Mouse (Mus musculus) limb, embryonic 12.5 days (tissue): ENCODE measurements at regions not wholly inside any gene's neighbourhood (a gene's known extent, or its start where the extent isn't known, plus 50 kb on each side); places are given as distances from the start of the nearest gene placed in this dataset. TPM values are rescaled to one million over a fixed set of nuclear protein-coding genes. Genes with fewer than 3 reads are reported as not detected.

Experiments
- ATAC-seq: fragments of 200-750 bp; cut with Nextera tagmentation; 2 replicates; pipeline ENCODE4 v1.8.0; 2017; ENCODE audit warnings: low read depth, moderate TSS enrichment; ENCODE audit not compliant: insufficient number of reproducible peaks, insufficient read depth, low FRiP score, low TSS enrichment
- H3K27ac ChIP-seq: fragments of 300-500 bp; sonication (generic); 2 replicates; pipeline ENCODE4 v1.5.1; 2016; ENCODE audit warnings: mild to moderate bottlenecking, moderate library complexity
- H3K27me3 ChIP-seq: fragments of 300-500 bp; sonication (generic); 2 replicates; pipeline ENCODE4 v1.6.1; 2016; ENCODE audit warnings: mild to moderate bottlenecking, moderate library complexity
- H3K36me3 ChIP-seq: fragments of 300-500 bp; sonication (generic); 2 replicates; pipeline ENCODE4 v1.6.1; 2016; ENCODE audit warnings: mild to moderate bottlenecking, moderate library complexity
- H3K4me1 ChIP-seq: fragments of 300-500 bp; sonication (generic); replicated peaks from 2 replicates; pipeline ENCODE4 v1.6.1; 2016
- H3K4me2 ChIP-seq: fragments of 300-500 bp; sonication (generic); 2 replicates; pipeline ENCODE4 v1.6.1; 2016; ENCODE audit warnings: mild to moderate bottlenecking, moderate library complexity
- H3K4me3 ChIP-seq: fragments of 300-500 bp; sonication (generic); replicated peaks from 2 replicates; pipeline ENCODE4 v1.5.1; 2016; ENCODE audit warnings: mild to moderate bottlenecking
- H3K9ac ChIP-seq: fragments of 300-500 bp; sonication (generic); replicated peaks from 2 replicates; pipeline ENCODE4 v1.6.1; 2016; ENCODE audit warnings: mild to moderate bottlenecking, moderate library complexity
- H3K9me3 ChIP-seq: fragments of 300-500 bp; sonication (generic); 2 replicates; pipeline ENCODE4 v1.6.1; 2016; ENCODE audit warnings: mild to moderate bottlenecking, moderate library complexity
- WGBS: fragments of 180-500 bp; shearing (Covaris S2); methylation state at CpG from one replicate; pipeline ENCODE4 v1.1.7; 2016; 5-methylcytosine and 5-hydroxymethylcytosine counted together
- microRNA-seq: library from miRNA; unstranded; fragments of <30 nt; microRNA quantifications from one replicate; pipeline ENCODE4, GENCODE M21; 2017

GRCm38 (mm10) chr12:35231414-35232321 lies 184.7 kb downstream of the Snx13 start:
- H3K4me3 ChIP-seq, result no peak overlapping the region
- H3K9me3 ChIP-seq, result no peaks in the 10 kb centered on the region
- no peaks in the 10 kb centered on the region for H3K36me3 ChIP-seq
- ATAC-seq, result no peak
- no peak overlapping the region for H3K27ac ChIP-seq
- no peak overlapping the region for H3K4me2 ChIP-seq
- no peaks in the 10 kb centered on the region for H3K27me3 ChIP-seq
- H3K4me1 ChIP-seq, result no peaks in the 10 kb centered on the region; the same call in 1 of the 2 replicates
- no peak overlapping the region for H3K9ac ChIP-seq

DNA sequence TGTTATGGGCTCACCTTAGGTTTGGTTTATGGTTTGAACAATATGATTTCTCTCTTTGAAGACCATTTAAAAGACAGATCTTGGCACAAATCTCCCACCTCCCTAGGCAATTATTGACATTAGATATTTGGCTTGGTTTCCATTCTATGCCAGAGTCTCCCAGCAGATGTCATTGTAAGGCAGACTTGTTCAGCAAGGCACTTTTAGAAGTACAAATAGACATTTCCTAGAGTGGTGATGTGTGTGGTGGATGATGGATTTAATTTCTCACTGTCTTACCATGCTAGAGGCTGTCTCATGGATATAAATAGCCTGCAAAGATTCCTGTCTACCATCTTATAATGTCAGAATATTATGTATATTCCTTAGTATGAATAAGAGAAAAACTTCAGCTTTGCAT lies 173.4 kb downstream of the Snx13 start:
- H3K4me2 ChIP-seq, result no peak overlapping the region

DNA sequence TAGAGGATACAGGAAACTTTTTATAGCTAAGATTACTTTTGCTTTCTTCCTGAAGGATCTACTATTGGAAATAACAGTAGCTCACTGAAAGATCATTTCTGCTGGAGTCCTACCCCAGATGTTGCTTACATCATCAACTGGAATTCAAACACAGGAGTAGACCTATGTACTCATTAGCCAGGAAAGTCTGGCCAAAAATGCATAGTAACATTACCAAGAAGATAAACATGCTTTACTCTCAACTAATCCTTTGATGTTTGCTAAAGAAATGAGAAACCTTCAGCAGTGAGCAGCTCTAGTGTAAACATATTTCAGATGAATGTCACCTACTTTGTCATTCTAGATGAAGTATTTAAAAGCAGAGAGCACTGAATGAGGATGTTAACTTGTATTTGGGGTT lies 173.0 kb downstream of the Snx13 start:
- Histone ChIP-seq H3K9me3 (no peaks in the 10 kb centered on the region), H3K9ac (no peak overlapping the region), H3K4me2 (no peak overlapping the region), H3K4me1 (no peaks in the 10 kb centered on the region), H3K27ac (no peak overlapping the region), H3K4me3 (no peak overlapping the region), H3K36me3 (no peaks in the 10 kb centered on the region), H3K27me3 (no peaks in the 10 kb centered on the region)
- ATAC-seq, result no peak

More for the DNA sequence above, 173.4 kb downstream of the Snx13 start:
- H3K27ac ChIP-seq, result no peak overlapping the region
- H3K4me3 ChIP-seq, result no peak overlapping the region
- no peaks in the 10 kb centered on the region for H3K4me1 ChIP-seq
- no peaks in the 10 kb centered on the region for H3K36me3 ChIP-seq
- no peak overlapping the region for H3K9ac ChIP-seq
- no peak for ATAC-seq
- H3K27me3 ChIP-seq, result no peaks in the 10 kb centered on the region
- no peaks in the 10 kb centered on the region for H3K9me3 ChIP-seq

GRCm38 (mm10) chr12:35216725-35217124 lies 169.7 kb downstream of the Snx13 start:
- no peak for ATAC-seq
- Histone ChIP-seq H3K36me3 (no peaks in the 10 kb centered on the region), H3K27me3 (no peaks in the 10 kb centered on the region), H3K4me3 (no peak overlapping the region), H3K9me3 (no peaks in the 10 kb centered on the region), H3K27ac (no peak overlapping the region), H3K4me2 (no peak overlapping the region), H3K9ac (no peak overlapping the region), H3K4me1 (no peaks in the 10 kb centered on the region)
- 84% methylated on average over 2 of the region's 2 CpGs for WGBS

- no peak overlapping the region for H3K4me3 ChIP-seq
- H3K9me3 ChIP-seq, result no peaks in the 10 kb centered on the region
- no peak for ATAC-seq
These were observed 162.4 kb downstream of the Snx13 start for GRCm38 (mm10) chr12:35209399-35209798.

DNA sequence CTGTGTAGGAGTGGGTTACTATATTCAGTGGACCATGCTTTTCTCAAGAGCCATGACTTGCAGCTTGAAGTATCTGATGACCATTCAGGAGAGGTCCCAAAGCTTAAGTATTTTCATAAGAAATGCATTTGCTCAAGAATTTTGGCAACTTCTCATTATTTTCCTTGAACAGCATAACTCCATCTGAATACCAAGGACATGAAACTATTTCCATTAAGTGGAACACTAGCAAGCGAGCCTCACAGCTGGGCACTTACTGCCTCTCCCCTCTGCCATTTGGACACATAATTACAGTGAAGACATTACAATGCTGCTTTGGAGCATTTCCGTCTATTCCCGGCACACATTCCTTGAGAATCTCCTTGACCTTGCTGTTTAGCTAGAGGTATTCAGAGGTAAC lies 160.6 kb downstream of the Snx13 start:
- WGBS, result 68% methylated on average over 3 of the region's 3 CpGs
- Histone ChIP-seq H3K4me1 (0 out of 2 replicates have a peak, but pooled peaks cover 3% of the 10 kb centered on the region), H3K27ac (no peak overlapping the region), H3K9ac (no peak overlapping the region), H3K9me3 (no peaks in the 10 kb centered on the region), H3K36me3 (no peaks in the 10 kb centered on the region), H3K4me2 (no peak overlapping the region), H3K4me3 (no peak overlapping the region), H3K27me3 (no peaks in the 10 kb centered on the region)
- no peak for ATAC-seq

More at GRCm38 (mm10) chr12:35209399-35209798, 162.4 kb downstream of the Snx13 start:
- Histone ChIP-seq H3K27me3 (no peaks in the 10 kb centered on the region), H3K4me2 (no peak overlapping the region), H3K27ac (no peak overlapping the region), H3K36me3 (no peaks in the 10 kb centered on the region), H3K4me1 (no peaks in the 10 kb centered on the region), H3K9ac (no peak overlapping the region)

DNA sequence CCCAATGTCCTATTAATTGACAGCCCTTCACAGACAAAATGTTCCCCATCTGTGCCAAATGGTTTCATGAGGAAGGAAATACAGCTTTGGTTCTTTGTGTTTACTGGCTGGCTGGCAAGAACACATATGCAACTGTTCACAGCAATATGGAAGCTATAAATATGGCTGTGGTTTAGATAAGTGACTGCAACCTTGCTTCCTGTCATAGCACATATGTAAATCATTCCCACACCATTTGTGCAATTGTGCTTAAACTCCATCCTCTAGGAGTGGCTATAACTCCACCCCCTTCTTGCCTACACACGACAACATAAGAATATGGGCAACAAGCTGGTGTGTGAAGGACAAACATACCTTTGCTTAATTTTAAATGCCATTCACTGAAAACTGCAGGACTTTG lies 156.4 kb downstream of the Snx13 start:
- no peak overlapping the region for H3K9ac ChIP-seq
- no peaks in the 10 kb centered on the region for H3K36me3 ChIP-seq
- H3K9me3 ChIP-seq, result no peaks in the 10 kb centered on the region
- H3K27me3 ChIP-seq, result no peaks in the 10 kb centered on the region
- H3K4me3 ChIP-seq, result no peak overlapping the region
- H3K4me2 ChIP-seq, result no peak overlapping the region
- no peak overlapping the region for H3K27ac ChIP-seq
- ATAC-seq, result no peak
- 52% methylated on average over 1 of the region's 1 CpGs for WGBS
- H3K4me1 ChIP-seq, result 0 out of 2 replicates have a peak, but pooled peaks cover 9% of the 10 kb centered on the region

DNA sequence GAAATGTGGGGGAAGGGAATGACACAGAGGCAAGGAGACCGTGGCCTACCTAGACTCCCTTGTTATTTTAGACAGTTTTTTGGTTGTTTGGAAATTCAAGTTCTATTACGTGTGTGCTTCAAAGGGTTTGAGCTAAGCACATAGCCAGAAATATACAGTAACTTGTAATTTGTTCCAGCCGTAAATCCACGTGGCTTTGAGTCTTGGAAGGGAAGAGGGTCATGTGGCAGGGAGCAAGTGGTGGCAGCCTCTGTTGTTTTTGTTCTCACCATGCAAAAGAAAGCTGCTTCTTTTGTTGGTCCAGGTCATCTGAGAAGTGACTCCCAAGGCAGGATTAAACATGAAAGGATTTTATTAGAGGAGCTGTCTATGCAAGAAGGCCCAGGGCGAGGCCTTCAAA lies 153.1 kb downstream of the Snx13 start:
- Histone ChIP-seq H3K4me2 (no peak overlapping the region), H3K27ac (no peak overlapping the region), H3K36me3 (no peaks in the 10 kb centered on the region), H3K4me3 (no peak overlapping the region), H3K9ac (no peak overlapping the region), H3K4me1 (0 out of 2 replicates have a peak, but pooled peaks cover 9% of the 10 kb centered on the region), H3K27me3 (no peaks in the 10 kb centered on the region), H3K9me3 (no peaks in the 10 kb centered on the region)
- WGBS, result 30% methylated on average over 5 of the region's 5 CpGs
- ATAC-seq, result 0 out of 2 replicates have a peak, but pooled peaks have one; percentile 38

Small RNA genes in the stretch of these regions (microRNA-seq; reads per million reads assigned to microRNA genes)
- not detected for gene Gm44396
